In genomic region chr7:35215225-35215624, GRCm38 (mm10) we compare ENCODE assay signal across 8 mouse cellular contexts. TPM values are rescaled to one million over a fixed set of nuclear protein-coding genes. Genes with fewer than 3 reads are reported as not detected.
DNase-seq lines count a peak whose midpoint lies in the region; ATAC-seq and TF ChIP-seq lines count a peak whose summit lies in the region.

TSS of gene Lrp3 (minus strand) at chr7:35215498.

- no peak for TF ChIP-seq CTCF in liver, embryonic 14.5 days (IDR thresholded peaks at IDR 0.05; ENCODE audit: low read depth)

- H3K27ac ChIP-seq in forebrain, embryonic 10.5 days = peak within 1 kb of the TSS; percentile 95
- H3K27ac ChIP-seq in heart, embryonic 15.5 days = no peak within 1 kb of the TSS
- no peak within 1 kb of the TSS for H3K27ac ChIP-seq in liver, embryonic 14.5 days
- H3K27ac ChIP-seq in neural tube, embryonic 15.5 days (replicated peaks) = peak within 1 kb of the TSS; percentile 89

- H3K36me3 ChIP-seq in megakaryocyte, embryonic 14.5 days (replicated peaks; ENCODE audit: low read length) = no peaks in the 10 kb centered on the region
- H3K36me3 ChIP-seq in forebrain, embryonic 10.5 days (replicated peaks) = peaks cover 32% of the 10 kb centered on the region
- H3K36me3 ChIP-seq in heart, embryonic 15.5 days = no peaks in the 10 kb centered on the region
- H3K36me3 ChIP-seq in liver, embryonic 14.5 days (replicated peaks; ENCODE audit: control insufficient read depth, insufficient read depth, low read depth) = no peaks in the 10 kb centered on the region
- H3K36me3 ChIP-seq in neural tube, embryonic 15.5 days = peaks cover 27% of the 10 kb centered on the region

- H3K27me3 ChIP-seq in megakaryocyte, embryonic 14.5 days (replicated peaks) = peaks cover 82% of the 10 kb centered on the region
- peaks cover 23% of the 10 kb centered on the region for H3K27me3 ChIP-seq in forebrain, embryonic 10.5 days (ENCODE audit: poor library complexity, severe bottlenecking)
- H3K27me3 ChIP-seq in heart, embryonic 15.5 days = peaks cover 53% of the 10 kb centered on the region
- peaks cover 28% of the 10 kb centered on the region for H3K27me3 ChIP-seq in liver, embryonic 14.5 days (ENCODE audit: control insufficient read depth, insufficient read depth, low read length)
- H3K27me3 ChIP-seq in neural tube, embryonic 15.5 days (replicated peaks) = no peaks in the 10 kb centered on the region

- under 1% methylated on average over 53 of the region's 53 CpGs for WGBS in forebrain, embryonic 10.5 days
- under 1% methylated on average over 53 of the region's 53 CpGs for WGBS in heart, embryonic 15.5 days
- WGBS in liver, embryonic 14.5 days (ENCODE audit: insufficient replicate concordance) = under 1% methylated on average over 50 of the region's 53 CpGs
- WGBS in neural tube, embryonic 15.5 days = under 1% methylated on average over 50 of the region's 53 CpGs

- H3K4me3 ChIP-seq in megakaryocyte, embryonic 14.5 days (replicated peaks) = peak within 1 kb of the TSS; percentile 81
- H3K4me3 ChIP-seq in forebrain, embryonic 10.5 days = peak within 1 kb of the TSS; percentile 85
- peak within 1 kb of the TSS; percentile 64 for H3K4me3 ChIP-seq in heart, embryonic 15.5 days
- peak within 1 kb of the TSS; percentile 45 to 47 for H3K4me3 ChIP-seq in liver, embryonic 14.5 days (ENCODE audit: insufficient read depth in 1 of 2, low read depth in 2 of 2, low read length in 2 of 2)
- H3K4me3 ChIP-seq in neural tube, embryonic 15.5 days (replicated peaks) = peak within 1 kb of the TSS; percentile 82

- peak within 1 kb of the TSS; percentile 65 for H3K9ac ChIP-seq in heart, embryonic 15.5 days
- no peak within 1 kb of the TSS for H3K9ac ChIP-seq in liver, embryonic 14.5 days (replicated peaks)
- peak within 1 kb of the TSS; percentile 95 for H3K9ac ChIP-seq in neural tube, embryonic 15.5 days (replicated peaks)

- peaks cover 7% of the 10 kb centered on the region; the same call in 1 of the 2 replicates for H3K4me1 ChIP-seq in megakaryocyte, embryonic 14.5 days
- peaks cover 36% of the 10 kb centered on the region for H3K4me1 ChIP-seq in forebrain, embryonic 10.5 days
- H3K4me1 ChIP-seq in heart, embryonic 15.5 days (replicated peaks) = peaks cover 14% of the 10 kb centered on the region
- H3K4me1 ChIP-seq in liver, embryonic 14.5 days (replicated peaks; ENCODE audit: control insufficient read depth in 2 of 2, insufficient read depth in 2 of 2, low read length in 1 of 2) = peaks cover 0 to 2% of the 10 kb centered on the region in 2 experiments; a peak in 2 of 4 replicates
- peaks cover 30% of the 10 kb centered on the region for H3K4me1 ChIP-seq in neural tube, embryonic 15.5 days

- peak within 1 kb of the TSS; percentile 98 for H3K4me2 ChIP-seq in heart, embryonic 15.5 days
- H3K4me2 ChIP-seq in liver, embryonic 14.5 days (ENCODE audit: low read depth) = peak within 1 kb of the TSS; percentile 53
- peak within 1 kb of the TSS; percentile 78 for H3K4me2 ChIP-seq in neural tube, embryonic 15.5 days

- ATAC-seq in megakaryocyte, adult 5-6 weeks (ENCODE audit: poor library complexity, severe bottlenecking) = no peak
- ATAC-seq in heart, embryonic 15.5 days (replicated peaks; ENCODE audit: insufficient number of reproducible peaks, insufficient read depth, low FRiP score, low read depth) = peak; percentile 91
- peak; percentile 72 for ATAC-seq in liver, embryonic 14.5 days (ENCODE audit: insufficient read depth)
- ATAC-seq in neural tube, embryonic 15.5 days (ENCODE audit: low FRiP score) = peak; percentile 94

- peak; percentile 68 for DNase-seq in forebrain, embryonic 10.5 days (ENCODE audit: extremely low spot score, low spot score)
- peak; percentile 92 to 96 for DNase-seq in kidney, postnatal 25 days
- no peak for DNase-seq in liver, embryonic 14.5 days (ENCODE audit: low read depth in 3 of 3, low spot score in 3 of 3)
- DNase-seq in yolk sac, embryonic 10.5 days (ENCODE audit: low spot score) = peak; percentile 82

- no peaks in the 10 kb centered on the region for H3K9me3 ChIP-seq in megakaryocyte, embryonic 14.5 days
- no peaks in the 10 kb centered on the region for H3K9me3 ChIP-seq in forebrain, embryonic 10.5 days
- no peaks in the 10 kb centered on the region for H3K9me3 ChIP-seq in heart, embryonic 15.5 days (replicated peaks)
- H3K9me3 ChIP-seq in liver, embryonic 14.5 days (ENCODE audit: control insufficient read depth, low read length) = no peaks in the 10 kb centered on the region
- H3K9me3 ChIP-seq in neural tube, embryonic 15.5 days (replicated peaks) = no peaks in the 10 kb centered on the region

- TF ChIP-seq EP300 in liver, embryonic 14.5 days (IDR thresholded peaks at IDR 0.05; ENCODE audit: low read depth) = no peak

RNA-seq across cellular contexts. Expression of gene Lrp3, which starts in this region (rescaled TPM):
- not detected in 2 replicates for polyA plus RNA-seq in megakaryocyte, embryonic 14.5 days (2012; ENCODE audit: insufficient read depth, low replicate concordance)
- not detected in 2 replicates for total RNA-seq in megakaryocyte, adult 5-6 weeks (2015)
- total RNA-seq in megakaryocyte, adult 5-6 weeks (2017) = not detected in 2 replicates
- polyA plus RNA-seq in forebrain, embryonic 10.5 days (2016; fragmentation: Nextera tagmentation; extraction: Ambion mirVana) = 11.5 and 11.9 TPM in 2 replicates
- polyA plus RNA-seq in heart, embryonic 15.5 days (2015; fragmentation: Nextera tagmentation; extraction: Ambion mirVana) = 1.8 and 2.9 TPM in 2 replicates
- 0.66 and 1.00 TPM in 2 replicates for polyA plus RNA-seq in liver, embryonic 14.5 days (2012; rRNA removed)
- 0.19 and 0.37 TPM in 2 replicates for polyA plus RNA-seq in liver, embryonic 14.5 days (2014; fragmentation: Nextera tagmentation; extraction: Ambion mirVana)
- 22.7 and 28.2 TPM in 2 replicates for polyA plus RNA-seq in neural tube, embryonic 15.5 days (2015; fragmentation: Nextera tagmentation; extraction: Ambion mirVana)

Comparison
In these comparisons a context has a peak if more than half of its experiments do, and no peak if none do; other contexts are left out.
1. Peak in ATAC-seq, H3K4me3 ChIP-seq and H3K4me2 ChIP-seq in liver, embryonic 14.5 days; RNA of the gene not detected or under 1 TPM.
2. DNase-seq: peak in forebrain, embryonic 10.5 days (single experiment), kidney, postnatal 25 days (2 of 2) and yolk sac, embryonic 10.5 days (single experiment); none in liver, embryonic 14.5 days (0 of 3).
3. H3K27ac ChIP-seq: peak in forebrain, embryonic 10.5 days (single experiment) and neural tube, embryonic 15.5 days (single experiment); none in heart, embryonic 15.5 days (single experiment) and liver, embryonic 14.5 days (single experiment).
4. Peak in every context shown above with its lines, with median percentiles within 50 percentile points of each other: H3K4me3 ChIP-seq and H3K4me2 ChIP-seq.